Mouse (Mus musculus): ENCODE measurements around the gene Spsb1. TPM values are rescaled to one million over a fixed set of nuclear protein-coding genes. Genes with fewer than 3 reads are reported as not detected.
A peak's percentile ranks its signal among the peaks of the same experiment; 100 is the strongest.

Spsb1 gene
- polyA plus RNA-seq, 1 experiment from 2014 or later: 18.2 TPM

- Histone ChIP-seq H3K9ac (no peak overlapping the region), H3K36me3 (peaks cover 8% of the 10 kb centered on the region), H3K4me3 (replicated peaks) (no peak overlapping the region), H3K4me1 (peaks cover 41% of the 10 kb centered on the region), H3K4me2 (replicated peaks) (no peak overlapping the region), H3K27me3 (no peaks in the 10 kb centered on the region), H3K9me3 (replicated peaks) (no peaks in the 10 kb centered on the region), H3K27ac (replicated peaks) (no peak overlapping the region)
- no peak for ATAC-seq (ENCODE audit: insufficient number of reproducible peaks, low FRiP score, low TSS enrichment, low read depth)
- 81% methylated on average over 13 of the region's 13 CpGs for WGBS
Measured at GRCm38 (mm10) chr4:149909551-149909950, 45.3 kb downstream of the Spsb1 start.

- H3K4me2 ChIP-seq (replicated peaks): no peak overlapping the region
- no peaks in the 10 kb centered on the region for H3K27me3 ChIP-seq
- no peak overlapping the region for H3K4me3 ChIP-seq (replicated peaks)
- no peak overlapping the region for H3K27ac ChIP-seq (replicated peaks)
- WGBS: 82% methylated on average over 7 of the region's 7 CpGs
- H3K9me3 ChIP-seq (replicated peaks): no peaks in the 10 kb centered on the region
- no peak for ATAC-seq (ENCODE audit: insufficient number of reproducible peaks, low FRiP score, low TSS enrichment, low read depth)
- H3K4me1 ChIP-seq: peaks cover 34% of the 10 kb centered on the region
- H3K36me3 ChIP-seq: peaks cover 8% of the 10 kb centered on the region
- no peak overlapping the region for H3K9ac ChIP-seq
Measured at GRCm38 (mm10) chr4:149908923-149909322, 45.9 kb downstream of the Spsb1 start.

- WGBS: 65% methylated on average over 7 of the region's 7 CpGs
- Histone ChIP-seq H3K36me3 (peaks cover 8% of the 10 kb centered on the region), H3K4me3 (replicated peaks) (no peak overlapping the region), H3K4me1 (peaks cover 26% of the 10 kb centered on the region), H3K4me2 (replicated peaks) (no peak overlapping the region), H3K9ac (no peak overlapping the region), H3K27me3 (no peaks in the 10 kb centered on the region), H3K27ac (replicated peaks) (0 out of 2 replicates have a peak overlapping the region, but pooled peaks have one; percentile 22), H3K9me3 (replicated peaks) (no peaks in the 10 kb centered on the region)
- ATAC-seq (ENCODE audit: insufficient number of reproducible peaks, low FRiP score, low TSS enrichment, low read depth): no peak
Measured at GRCm38 (mm10) chr4:149907656-149908055, 47.2 kb downstream of the Spsb1 start.

DNA sequence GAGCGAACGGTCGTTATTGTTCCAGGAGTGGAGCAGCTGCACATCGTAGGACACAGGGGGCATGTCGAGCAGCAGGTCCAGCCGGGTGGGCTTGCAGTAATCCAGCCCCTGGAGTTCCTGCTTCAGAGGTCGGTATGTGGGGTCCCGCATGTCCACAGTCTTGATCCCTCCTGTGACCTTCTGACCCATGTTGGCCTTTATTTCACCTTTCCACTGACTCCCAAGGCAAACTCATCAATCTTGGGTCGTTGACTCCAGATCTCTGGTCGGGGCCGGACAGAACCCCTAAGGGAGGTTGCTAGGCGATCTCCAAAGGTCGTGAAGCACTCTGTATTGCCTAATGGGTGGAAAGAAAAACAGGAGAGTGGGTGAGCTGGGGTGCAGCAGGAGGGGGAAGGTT, 47.9 kb downstream of the Spsb1 start:
- H3K4me1 ChIP-seq: peaks cover 22% of the 10 kb centered on the region

DNA sequence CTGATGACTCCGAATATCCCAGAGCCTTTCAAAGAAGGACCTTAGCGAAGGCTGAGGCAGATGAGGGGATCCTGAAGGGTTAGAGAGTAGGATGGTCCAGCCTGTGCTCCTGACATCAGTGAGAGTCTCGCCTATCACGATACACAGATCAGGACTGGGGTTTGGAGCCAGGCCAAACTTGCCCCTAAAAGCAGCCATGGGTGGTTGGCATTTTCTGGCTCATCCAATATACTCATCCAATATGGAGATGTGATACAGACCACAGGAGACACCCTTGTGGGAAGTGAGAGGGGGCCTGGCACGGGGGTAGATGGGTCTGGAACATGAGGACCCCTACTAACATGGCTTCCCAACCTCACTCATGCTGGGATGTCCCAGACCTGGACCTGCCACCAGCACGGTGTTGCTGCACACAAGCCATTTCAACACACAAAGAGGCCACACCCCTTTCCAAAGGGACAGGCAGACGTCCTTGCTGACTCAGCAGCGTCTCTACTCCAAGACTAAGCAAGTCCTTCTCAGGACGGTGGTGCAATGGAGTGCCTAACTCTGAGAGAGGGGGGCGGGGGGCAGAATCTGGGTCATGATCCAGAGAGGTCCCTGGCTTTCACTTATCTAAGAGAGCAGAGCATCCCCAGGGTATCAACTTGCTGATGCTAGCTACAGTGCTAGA, 49.4 kb downstream of the Spsb1 start:
- no peak overlapping the region for H3K27ac ChIP-seq (replicated peaks)
- no peak overlapping the region for H3K9ac ChIP-seq
- no peaks in the 10 kb centered on the region for H3K27me3 ChIP-seq
- peaks cover 27% of the 10 kb centered on the region for H3K4me1 ChIP-seq
- peaks cover 8% of the 10 kb centered on the region for H3K36me3 ChIP-seq
- H3K9me3 ChIP-seq (replicated peaks): no peaks in the 10 kb centered on the region
- no peak overlapping the region for H3K4me2 ChIP-seq (replicated peaks)
- no peak overlapping the region for H3K4me3 ChIP-seq (replicated peaks)
- WGBS: 84% methylated on average over 10 of the region's 10 CpGs
- no peak for ATAC-seq (ENCODE audit: insufficient number of reproducible peaks, low FRiP score, low TSS enrichment, low read depth)

More for the DNA sequence above, 47.9 kb downstream of the Spsb1 start:
- Histone ChIP-seq H3K4me3 (replicated peaks) (no peak overlapping the region), H3K27me3 (no peaks in the 10 kb centered on the region), H3K36me3 (peaks cover 8% of the 10 kb centered on the region), H3K4me2 (replicated peaks) (no peak overlapping the region), H3K27ac (replicated peaks) (no peak overlapping the region), H3K9ac (no peak overlapping the region), H3K9me3 (replicated peaks) (no peaks in the 10 kb centered on the region)
- ATAC-seq (ENCODE audit: insufficient number of reproducible peaks, low FRiP score, low TSS enrichment, low read depth): no peak
- 68% methylated on average over 13 of the region's 13 CpGs for WGBS

DNA sequence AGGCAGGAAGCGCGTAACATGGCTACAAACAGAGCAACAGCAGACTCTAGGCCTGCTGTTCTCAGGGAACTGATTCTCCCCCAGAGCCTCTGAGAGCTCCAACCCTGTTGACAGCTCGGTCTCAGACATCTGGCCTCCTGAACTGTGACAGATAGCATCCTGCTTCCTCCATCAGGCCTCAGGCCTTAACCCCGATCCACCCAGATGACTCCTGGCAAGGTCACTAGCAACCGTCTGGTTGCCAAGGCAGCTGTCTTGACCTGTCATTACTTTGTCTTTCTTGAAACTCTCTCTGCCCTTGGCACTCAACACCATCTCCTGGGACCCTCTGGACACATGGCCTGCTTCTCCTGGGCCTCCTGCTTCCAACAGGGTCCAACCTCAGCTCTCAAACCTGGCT, 51.8 kb downstream of the Spsb1 start:
- H3K4me2 ChIP-seq (replicated peaks): no peak overlapping the region
- H3K36me3 ChIP-seq: peaks cover 8% of the 10 kb centered on the region
- no peak overlapping the region for H3K9ac ChIP-seq
- no peaks in the 10 kb centered on the region for H3K27me3 ChIP-seq
- peaks cover 19% of the 10 kb centered on the region for H3K4me1 ChIP-seq
- no peak overlapping the region for H3K4me3 ChIP-seq (replicated peaks)
- 58% methylated on average over 5 of the region's 5 CpGs for WGBS
- no peak overlapping the region for H3K27ac ChIP-seq (replicated peaks)
- no peak for ATAC-seq (ENCODE audit: insufficient number of reproducible peaks, low FRiP score, low TSS enrichment, low read depth)
- H3K9me3 ChIP-seq (replicated peaks): no peaks in the 10 kb centered on the region

- no peak overlapping the region for H3K4me3 ChIP-seq (replicated peaks)
- peaks cover 4% of the 10 kb centered on the region for H3K36me3 ChIP-seq
- H3K9me3 ChIP-seq (replicated peaks): no peaks in the 10 kb centered on the region
- no peak overlapping the region for H3K4me2 ChIP-seq (replicated peaks)
- WGBS: 70% methylated on average over 3 of the region's 3 CpGs
- no peak overlapping the region for H3K27ac ChIP-seq (replicated peaks)
- no peak for ATAC-seq (ENCODE audit: insufficient number of reproducible peaks, low FRiP score, low TSS enrichment, low read depth)
- no peaks in the 10 kb centered on the region for H3K27me3 ChIP-seq
- H3K4me1 ChIP-seq: peaks cover 23% of the 10 kb centered on the region
- no peak overlapping the region for H3K9ac ChIP-seq
Measured at GRCm38 (mm10) chr4:149901349-149901782, 53.5 kb downstream of the Spsb1 start.

- Histone ChIP-seq H3K4me2 (replicated peaks) (no peak overlapping the region), H3K27me3 (no peaks in the 10 kb centered on the region), H3K9ac (no peak overlapping the region), H3K4me3 (replicated peaks) (no peak overlapping the region), H3K36me3 (no peaks in the 10 kb centered on the region), H3K27ac (replicated peaks) (no peak overlapping the region), H3K4me1 (peaks cover 56% of the 10 kb centered on the region), H3K9me3 (replicated peaks) (no peaks in the 10 kb centered on the region)
- ATAC-seq (ENCODE audit: insufficient number of reproducible peaks, low FRiP score, low TSS enrichment, low read depth): no peak
- 93% methylated on average over 13 of the region's 13 CpGs for WGBS
Measured at GRCm38 (mm10) chr4:149897661-149898260, 57.1 kb downstream of the Spsb1 start.

GRCm38 (mm10) chr4:149896024-149896538, 58.8 kb downstream of the Spsb1 start:
- Histone ChIP-seq H3K4me2 (replicated peaks) (no peak overlapping the region), H3K36me3 (no peaks in the 10 kb centered on the region), H3K27me3 (no peaks in the 10 kb centered on the region), H3K4me1 (peaks cover 54% of the 10 kb centered on the region), H3K4me3 (replicated peaks) (no peak overlapping the region), H3K9ac (no peak overlapping the region), H3K9me3 (replicated peaks) (no peaks in the 10 kb centered on the region), H3K27ac (replicated peaks) (no peak overlapping the region)
- ATAC-seq (ENCODE audit: insufficient number of reproducible peaks, low FRiP score, low TSS enrichment, low read depth): no peak
- WGBS: 48% methylated on average over 12 of the region's 12 CpGs

DNA sequence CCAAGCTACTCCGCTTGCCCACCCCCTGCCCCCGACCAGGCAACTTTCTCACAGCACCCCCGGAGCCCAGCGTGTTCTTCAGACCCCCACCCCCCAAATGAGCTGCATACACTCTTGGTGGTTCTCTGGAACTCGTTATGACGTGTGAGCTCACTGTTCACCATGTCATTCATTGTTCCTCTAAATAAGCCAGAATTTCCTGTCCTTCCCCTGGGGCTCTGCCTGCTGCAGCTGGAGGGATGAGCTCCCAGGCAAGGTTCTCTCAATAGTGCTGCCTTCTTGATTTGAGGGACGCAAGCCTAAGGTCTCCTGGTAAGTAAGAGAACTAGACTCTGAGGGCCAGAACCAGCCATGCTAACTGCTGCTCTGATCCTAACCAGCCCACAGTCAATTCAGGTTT, 59.6 kb downstream of the Spsb1 start:
- H3K27ac ChIP-seq (replicated peaks): 0 out of 2 replicates have a peak overlapping the region, but pooled peaks have one; percentile 81
- peaks cover 54% of the 10 kb centered on the region for H3K4me1 ChIP-seq
- 44% methylated on average over 7 of the region's 7 CpGs for WGBS

DNA sequence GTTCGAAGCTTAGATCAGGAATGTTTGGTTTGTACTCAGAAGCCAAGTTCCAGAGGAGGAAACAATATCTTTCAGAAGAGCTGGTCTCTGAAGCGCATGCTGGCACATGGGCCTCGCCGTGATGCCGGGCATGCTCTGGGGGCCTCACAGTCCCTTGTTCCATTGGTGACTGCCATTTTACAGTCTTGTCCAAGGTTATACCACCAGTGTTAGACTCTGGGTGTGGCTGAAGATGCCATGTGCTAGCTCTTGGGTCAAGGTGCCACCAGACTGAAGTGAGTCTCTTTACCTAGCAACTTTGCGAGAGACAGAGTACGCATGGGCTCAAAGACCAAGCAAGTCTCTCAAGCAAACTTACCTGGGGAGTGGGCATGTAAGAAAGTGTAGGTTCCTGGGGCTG, 60.5 kb downstream of the Spsb1 start:
- no peaks in the 10 kb centered on the region for H3K36me3 ChIP-seq
- no peaks in the 10 kb centered on the region for H3K9me3 ChIP-seq (replicated peaks)
- H3K4me3 ChIP-seq (replicated peaks): no peak overlapping the region
- H3K4me2 ChIP-seq (replicated peaks): no peak overlapping the region
- no peak for ATAC-seq (ENCODE audit: insufficient number of reproducible peaks, low FRiP score, low TSS enrichment, low read depth)
- no peak overlapping the region for H3K9ac ChIP-seq
- WGBS: 59% methylated on average over 7 of the region's 7 CpGs
- no peaks in the 10 kb centered on the region for H3K27me3 ChIP-seq
- H3K4me1 ChIP-seq: peaks cover 63% of the 10 kb centered on the region
- peak overlapping the region; percentile 81 for H3K27ac ChIP-seq (replicated peaks)

More for the DNA sequence above, 59.6 kb downstream of the Spsb1 start:
- Histone ChIP-seq H3K9ac (no peak overlapping the region), H3K27me3 (no peaks in the 10 kb centered on the region), H3K9me3 (replicated peaks) (no peaks in the 10 kb centered on the region), H3K4me2 (replicated peaks) (no peak overlapping the region), H3K4me3 (replicated peaks) (no peak overlapping the region), H3K36me3 (no peaks in the 10 kb centered on the region)
- ATAC-seq (ENCODE audit: insufficient number of reproducible peaks, low FRiP score, low TSS enrichment, low read depth): no peak

Data from embryonic facial prominence, embryonic 15.5 days (tissue).